Mouse (Mus musculus) megakaryocyte, embryonic 14.5 days (primary cell): ENCODE results near the gene Asphd1. TPM values are rescaled to one million over a fixed set of nuclear protein-coding genes. Genes with fewer than 3 reads are reported as not detected.

ENCODE experiments used
- H3K27me3 ChIP-seq: replicated peaks from 2 replicates; pipeline ENCODE3; 2012; ENCODE audit warnings: inconsistent platforms
- H3K36me3 ChIP-seq: replicated peaks from 2 replicates; pipeline ENCODE3; 2012; ENCODE audit warnings: low read length, inconsistent platforms, mixed read lengths
- H3K4me1 ChIP-seq: 2 replicates; pipeline ENCODE4 v1.6.1; 2012; ENCODE audit warnings: inconsistent platforms
- H3K4me3 ChIP-seq: replicated peaks from 2 replicates; pipeline ENCODE3; 2012; ENCODE audit warnings: moderate library complexity, mild to moderate bottlenecking, inconsistent platforms
- H3K9me3 ChIP-seq: 2 replicates; pipeline ENCODE4 v1.6.1; 2012; ENCODE audit warnings: inconsistent platforms
- FLI1 ChIP-seq: IDR thresholded peaks from 2 replicates; pipeline ENCODE4 v1.6.1; 2012; ENCODE audit warnings: low read length, inconsistent platforms, mixed read lengths
- GATA1 ChIP-seq: IDR thresholded peaks from 3 replicates; pipeline ENCODE4 v1.6.1; 2012; ENCODE audit warnings: mixed read lengths, low read length, inconsistent platforms, borderline replicate concordance
- polyA plus RNA-seq: library from polyadenylated mRNA; stranded (reverse); fragments of >175 nt; gene quantifications from 2 replicates; pipeline ENCODE4 v1.2.3, GENCODE M21; 2012; ENCODE audit warnings: low replicate concordance; ENCODE audit not compliant: insufficient read depth

Gene Asphd1
- polyA plus RNA-seq, result not detected in 2 replicates

DNA sequence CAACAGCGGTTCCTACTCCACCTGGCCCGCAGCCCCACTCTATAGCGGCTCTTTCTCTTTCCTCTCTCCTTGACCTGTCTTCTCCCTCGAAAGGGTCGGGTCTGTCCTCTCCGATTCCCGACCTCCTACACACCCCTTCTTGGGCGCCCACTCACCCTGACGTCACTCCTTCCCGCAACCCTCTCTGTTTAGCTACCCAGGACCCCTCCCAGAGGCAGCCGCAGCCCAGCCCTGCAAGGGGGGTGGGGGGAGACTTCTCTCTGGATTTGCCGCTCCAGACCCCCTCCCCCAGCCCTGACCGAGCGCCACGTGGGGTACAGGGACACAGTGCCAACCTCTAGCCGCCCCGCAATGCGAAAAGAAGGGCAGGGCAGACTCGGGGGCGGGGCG is at the start of gene Asphd1:
TSS of gene Asphd1 (minus strand) at position 180 of the 390 bp plus-strand sequence.
- TF ChIP-seq GATA1, result no peak
- no peak for TF ChIP-seq FLI1
- Histone ChIP-seq H3K4me1 (peaks cover 30% of the 10 kb centered on the region), H3K36me3 (peaks cover 31% of the 10 kb centered on the region), H3K27me3 (peaks cover 56% of the 10 kb centered on the region), H3K4me3 (peak within 1 kb of the TSS; percentile 89), H3K9me3 (no peaks in the 10 kb centered on the region)

- H3K27me3 ChIP-seq, result no peaks in the 10 kb centered on the region
- H3K36me3 ChIP-seq, result peaks cover 91% of the 10 kb centered on the region
- H3K9me3 ChIP-seq, result peaks cover 7% of the 10 kb centered on the region; the same call in 1 of the 2 replicates
- no peak overlapping the region for H3K4me3 ChIP-seq
- peaks cover 35% of the 10 kb centered on the region for H3K4me1 ChIP-seq
- TF ChIP-seq FLI1 (no peak), GATA1 (no peak)
Observed at GRCm38 (mm10) chr7:126996449-126996848, 47.1 kb upstream of the Asphd1 start.

- H3K36me3 ChIP-seq, result peaks cover 89% of the 10 kb centered on the region
- H3K9me3 ChIP-seq, result no peaks in the 10 kb centered on the region
- no peak for TF ChIP-seq GATA1
- no peak for TF ChIP-seq FLI1
- H3K4me3 ChIP-seq, result no peak overlapping the region
- 0 out of 2 replicates have a peak, but pooled peaks cover 3% of the 10 kb centered on the region for H3K4me1 ChIP-seq
- H3K27me3 ChIP-seq, result no peaks in the 10 kb centered on the region
Observed at GRCm38 (mm10) chr7:126988816-126989215, 39.4 kb upstream of the Asphd1 start.

GRCm38 (mm10) chr7:126986319-126986718 is 36.9 kb upstream of the Asphd1 start:
- H3K36me3 ChIP-seq, result peaks cover 89% of the 10 kb centered on the region
- peaks cover 12% of the 10 kb centered on the region; the same call in 1 of the 2 replicates for H3K4me1 ChIP-seq
- no peaks in the 10 kb centered on the region for H3K27me3 ChIP-seq
- TF ChIP-seq FLI1 (no peak), GATA1 (no peak)
- H3K9me3 ChIP-seq, result no peaks in the 10 kb centered on the region
- H3K4me3 ChIP-seq, result no peak overlapping the region

GRCm38 (mm10) chr7:126984667-126985444 is 35.5 kb upstream of the Asphd1 start:
- Histone ChIP-seq H3K9me3 (no peaks in the 10 kb centered on the region), H3K36me3 (peaks cover 91% of the 10 kb centered on the region), H3K4me1 (peaks cover 20% of the 10 kb centered on the region), H3K27me3 (no peaks in the 10 kb centered on the region), H3K4me3 (no peak overlapping the region)
- no peak for TF ChIP-seq GATA1
- TF ChIP-seq FLI1, result no peak

DNA sequence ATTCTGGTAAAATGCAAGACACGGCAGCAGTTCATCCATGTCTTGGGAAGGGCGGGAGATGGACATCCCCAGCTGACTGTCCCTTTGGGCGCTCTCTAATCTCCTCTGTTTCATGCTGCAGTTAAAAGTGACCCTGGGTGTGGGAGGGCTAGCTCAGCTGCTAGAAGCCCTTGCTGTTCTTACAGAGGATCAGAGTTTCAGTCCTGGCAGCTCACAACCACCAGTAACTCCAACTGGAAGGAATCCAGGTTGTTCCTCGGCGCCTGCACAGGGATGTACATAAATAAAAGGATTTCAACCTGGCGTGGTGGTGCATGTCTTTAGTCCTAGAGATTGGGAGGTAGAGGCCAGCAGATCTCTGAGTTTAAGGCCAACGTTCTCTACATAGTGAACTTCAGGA is 33.7 kb upstream of the Asphd1 start:
- peaks cover 91% of the 10 kb centered on the region for H3K36me3 ChIP-seq
- H3K4me1 ChIP-seq, result peaks cover 38% of the 10 kb centered on the region
- no peaks in the 10 kb centered on the region for H3K27me3 ChIP-seq
- TF ChIP-seq FLI1 (no peak), GATA1 (no peak)
- H3K4me3 ChIP-seq, result no peak overlapping the region
- no peaks in the 10 kb centered on the region for H3K9me3 ChIP-seq

DNA sequence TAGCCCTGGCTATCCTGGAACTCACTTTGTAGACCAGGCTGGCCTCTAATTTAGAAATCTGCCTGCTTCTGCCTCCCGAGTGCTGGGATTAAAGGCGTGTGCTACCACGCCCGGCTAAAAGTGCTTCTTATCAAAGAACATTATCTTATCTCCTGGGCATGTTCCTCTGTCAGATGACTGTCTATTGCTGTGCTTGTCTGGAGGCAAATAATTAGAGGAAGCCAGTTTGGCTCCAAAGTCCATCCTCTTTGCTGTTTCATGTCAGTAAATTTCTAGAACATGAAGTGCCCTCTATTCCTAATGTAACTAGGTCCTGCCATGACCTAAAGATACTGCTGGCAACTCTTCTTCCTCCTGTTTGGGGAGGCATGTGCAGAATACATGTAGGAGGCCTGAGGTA is 32.7 kb upstream of the Asphd1 start:
- Histone ChIP-seq H3K36me3 (peaks cover 87% of the 10 kb centered on the region), H3K9me3 (no peaks in the 10 kb centered on the region), H3K27me3 (no peaks in the 10 kb centered on the region), H3K4me1 (peaks cover 46% of the 10 kb centered on the region), H3K4me3 (no peak overlapping the region)
- TF ChIP-seq GATA1 (no peak), FLI1 (no peak)

DNA sequence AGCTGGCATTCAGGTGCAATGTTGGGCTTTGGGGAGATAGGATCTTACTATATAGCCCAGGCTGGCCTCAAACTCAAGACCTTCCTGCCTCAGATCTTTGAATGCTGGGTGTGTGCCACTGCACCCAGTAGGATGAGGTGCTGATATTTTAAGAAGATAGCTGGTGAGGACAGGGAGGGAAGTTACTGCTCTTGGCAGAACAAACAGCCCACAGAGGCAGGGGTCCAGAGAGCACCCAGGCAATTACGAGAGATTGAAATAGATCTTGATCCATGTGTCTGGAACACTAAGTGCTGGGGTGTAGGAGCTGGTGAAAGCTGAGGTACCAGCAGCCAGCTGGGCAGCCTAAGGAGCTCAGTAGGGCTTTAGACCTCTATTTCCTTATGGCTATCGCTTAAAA is 32.2 kb upstream of the Asphd1 start:
- TF ChIP-seq GATA1 (no peak), FLI1 (no peak)
- H3K36me3 ChIP-seq, result peaks cover 82% of the 10 kb centered on the region
- no peaks in the 10 kb centered on the region for H3K9me3 ChIP-seq
- no peaks in the 10 kb centered on the region for H3K27me3 ChIP-seq
- H3K4me1 ChIP-seq, result peaks cover 51% of the 10 kb centered on the region
- no peak overlapping the region for H3K4me3 ChIP-seq

GRCm38 (mm10) chr7:126978841-126979240 is 29.5 kb upstream of the Asphd1 start:
- peaks cover 62% of the 10 kb centered on the region for H3K4me1 ChIP-seq
- H3K36me3 ChIP-seq, result peaks cover 58% of the 10 kb centered on the region
- no peak overlapping the region for H3K4me3 ChIP-seq
- no peaks in the 10 kb centered on the region for H3K27me3 ChIP-seq
- no peaks in the 10 kb centered on the region for H3K9me3 ChIP-seq
- TF ChIP-seq GATA1, result no peak
- TF ChIP-seq FLI1, result no peak

GRCm38 (mm10) chr7:126976878-126977459 is 27.6 kb upstream of the Asphd1 start:
- TF ChIP-seq FLI1 (no peak), GATA1 (no peak)
- H3K27me3 ChIP-seq, result peaks cover 1% of the 10 kb centered on the region
- no peaks in the 10 kb centered on the region for H3K9me3 ChIP-seq
- H3K36me3 ChIP-seq, result peaks cover 41% of the 10 kb centered on the region
- H3K4me3 ChIP-seq, result peak overlapping the region; percentile 95
- H3K4me1 ChIP-seq, result peaks cover 63% of the 10 kb centered on the region
